Mouse (Mus musculus) erythroblast, embryonic 14.5 days (primary cell): Measurements from ENCODE around the gene Kif6.

Experiments used
- GATA1 ChIP-seq: IDR thresholded peaks from 2 replicates; pipeline ENCODE4 v1.6.1; 2012; ENCODE audit warnings: low read length, inconsistent platforms, mixed read lengths
- TAL1 ChIP-seq: IDR thresholded peaks from 3 replicates; pipeline ENCODE4 v1.6.1; 2012; ENCODE audit warnings: low read length, inconsistent platforms, mixed read lengths

DNA sequence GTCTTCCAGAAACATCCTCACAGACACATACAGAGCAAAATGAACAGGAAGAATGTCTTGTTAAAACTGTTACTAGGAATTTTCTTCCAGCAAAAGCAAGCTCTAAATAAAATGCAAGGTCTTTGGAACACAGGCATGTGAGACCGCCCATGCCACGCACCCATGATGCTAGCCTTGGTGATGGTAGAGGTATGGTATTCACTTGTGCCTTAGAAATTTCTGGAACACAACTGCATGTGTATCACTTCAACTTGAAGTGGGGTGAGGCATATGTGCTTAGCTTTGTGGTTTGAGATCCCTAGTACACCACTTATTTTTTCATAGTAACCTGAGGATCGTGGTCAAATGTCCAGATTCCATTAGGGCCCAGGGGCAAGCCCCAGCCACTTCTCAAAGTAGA is 37.6 kb upstream of the Kif6 start:
- TF ChIP-seq GATA1 = no peak
- no peak for TF ChIP-seq TAL1
